ENCODE assay signal across 8 mouse cellular contexts in genomic region chr2:126932897-126933641, GRCm38 (mm10). TPM values are rescaled to one million over a fixed set of nuclear protein-coding genes. Genes with fewer than 3 reads are reported as not detected.
DNase-seq lines count a peak whose midpoint lies in the region; ATAC-seq and TF ChIP-seq lines count a peak whose summit lies in the region.

Gene Sppl2a (minus strand): TSS chr2:126933235.

- peak within 1 kb of the TSS; percentile 59 for H3K4me3 ChIP-seq in embryonic facial prominence, embryonic 14.5 days (ENCODE audit: low read depth, low read length)
- H3K4me3 ChIP-seq in heart, adult 2 months = peak within 1 kb of the TSS; percentile 75
- H3K4me3 ChIP-seq in limb, embryonic 13.5 days = peak within 1 kb of the TSS; percentile 62
- H3K4me3 ChIP-seq in midbrain, embryonic 16.5 days (ENCODE audit: low read depth, low read length) = peak within 1 kb of the TSS; percentile 62

- no peaks in the 10 kb centered on the region for H3K27me3 ChIP-seq in embryonic facial prominence, embryonic 14.5 days (replicated peaks; ENCODE audit: control insufficient read depth, insufficient read depth, low read length)
- no peaks in the 10 kb centered on the region for H3K27me3 ChIP-seq in heart, adult 2 months (ENCODE audit: control insufficient read depth, insufficient read depth, low read length)
- H3K27me3 ChIP-seq in limb, embryonic 13.5 days = no peaks in the 10 kb centered on the region
- H3K27me3 ChIP-seq in midbrain, embryonic 16.5 days (ENCODE audit: control insufficient read depth, insufficient read depth, low read depth, low read length) = no peaks in the 10 kb centered on the region

- peak within 1 kb of the TSS; percentile 76 for H3K4me2 ChIP-seq in embryonic facial prominence, embryonic 14.5 days (ENCODE audit: low read depth, low read length)
- H3K4me2 ChIP-seq in limb, embryonic 13.5 days (replicated peaks) = peak within 1 kb of the TSS; percentile 71
- H3K4me2 ChIP-seq in midbrain, embryonic 16.5 days (ENCODE audit: low read length) = peak within 1 kb of the TSS; percentile 90

- peak within 1 kb of the TSS; percentile 88 for H3K9ac ChIP-seq in embryonic facial prominence, embryonic 14.5 days (ENCODE audit: low read depth, low read length)
- H3K9ac ChIP-seq in heart, adult 2 months (ENCODE audit: low read depth, low read length) = peak within 1 kb of the TSS; percentile 78
- H3K9ac ChIP-seq in limb, embryonic 13.5 days = peak within 1 kb of the TSS; percentile 82
- peak within 1 kb of the TSS; percentile 92 for H3K9ac ChIP-seq in midbrain, embryonic 16.5 days (ENCODE audit: low read depth, low read length)

- H3K27ac ChIP-seq in embryonic facial prominence, embryonic 14.5 days (replicated peaks; ENCODE audit: low read depth, low read length) = peak within 1 kb of the TSS; percentile 99
- H3K27ac ChIP-seq in heart, adult 2 months = peak within 1 kb of the TSS; percentile 99
- H3K27ac ChIP-seq in limb, embryonic 13.5 days = peak within 1 kb of the TSS; percentile 98
- H3K27ac ChIP-seq in midbrain, embryonic 16.5 days (ENCODE audit: low read length) = peak within 1 kb of the TSS; percentile 91

- H3K36me3 ChIP-seq in embryonic facial prominence, embryonic 14.5 days (ENCODE audit: control insufficient read depth, insufficient read depth, low read length) = no peaks in the 10 kb centered on the region
- peaks cover 6% of the 10 kb centered on the region for H3K36me3 ChIP-seq in heart, adult 2 months (ENCODE audit: control insufficient read depth, insufficient read depth, low read length)
- H3K36me3 ChIP-seq in limb, embryonic 13.5 days = no peaks in the 10 kb centered on the region
- no peaks in the 10 kb centered on the region for H3K36me3 ChIP-seq in midbrain, embryonic 16.5 days (ENCODE audit: control insufficient read depth, insufficient read depth, low read length)

- no peaks in the 10 kb centered on the region for H3K9me3 ChIP-seq in embryonic facial prominence, embryonic 14.5 days (ENCODE audit: control insufficient read depth, low read length)
- no peaks in the 10 kb centered on the region for H3K9me3 ChIP-seq in limb, embryonic 13.5 days
- H3K9me3 ChIP-seq in midbrain, embryonic 16.5 days (replicated peaks; ENCODE audit: control insufficient read depth, low read length, poor library complexity, severe bottlenecking) = no peaks in the 10 kb centered on the region

- TF ChIP-seq CTCF in heart, adult 2 months (IDR thresholded peaks at IDR 0.05) = peak; percentile 45

- TF ChIP-seq POLR2A in heart, adult 2 months (IDR thresholded peaks at IDR 0.05; ENCODE audit: insufficient read depth, low read depth, low read length) = peak; percentile 95

- DNase-seq in 3T3-L1 (ENCODE audit: low read depth, low spot score) = peak; percentile 96
- DNase-seq in adrenal gland, postnatal 4 days (ENCODE audit: low spot score in 2 of 2) = peak; percentile 74 to 80
- peak; percentile 97 for DNase-seq in embryonic facial prominence, embryonic 14.5 days (ENCODE audit: low spot score)
- peak; percentile 92 to 94 for DNase-seq in heart, adult 2 months
- DNase-seq in kidney, adult 8-10 months = peak; percentile 90 to 93
- DNase-seq in spleen, postnatal 10 days (ENCODE audit: low spot score in 2 of 2) = peak; percentile 80 to 89

- H3K4me1 ChIP-seq in embryonic facial prominence, embryonic 14.5 days (ENCODE audit: control insufficient read depth, insufficient read depth, low read length) = peaks cover 11% of the 10 kb centered on the region; the same call in 1 of the 2 replicates
- peaks cover 2% of the 10 kb centered on the region; the same call in 1 of the 2 replicates for H3K4me1 ChIP-seq in heart, adult 2 months (ENCODE audit: control insufficient read depth, insufficient read depth, low read length)
- peaks cover 3% of the 10 kb centered on the region; the same call in 1 of the 2 replicates for H3K4me1 ChIP-seq in limb, embryonic 13.5 days
- H3K4me1 ChIP-seq in midbrain, embryonic 16.5 days (ENCODE audit: control insufficient read depth, insufficient read depth, low read length) = peaks cover 6% of the 10 kb centered on the region; the same call in 1 of the 2 replicates

- TF ChIP-seq EP300 in heart, adult 2 months (IDR thresholded peaks at IDR 0.05; ENCODE audit: insufficient read depth, low read depth, low read length) = peak; percentile 74

- no peaks in the 10 kb centered on the region for H3K79me2 ChIP-seq in heart, adult 2 months (replicated peaks; ENCODE audit: control insufficient read depth, insufficient read depth, low read length)

- intact Hi-C loops in heart, adult 2 months (cut with DNase I) = loop anchor here (1.0 to 10.0 kb wide), 6 partner anchors 18 to 272 kb away; partner anchors contain the start of genes 1810024B03Rik, Ap4e1, Snrnp200 and Trpm7

- peak; percentile 100 for ATAC-seq in embryonic facial prominence, embryonic 14.5 days (ENCODE audit: low read depth)
- peak; percentile 99 for ATAC-seq in limb, embryonic 13.5 days (ENCODE audit: low FRiP score, low read depth)
- ATAC-seq in midbrain, embryonic 16.5 days = peak; percentile 100

- under 1% methylated on average over 21 of the region's 35 CpGs for WGBS in embryonic facial prominence, embryonic 14.5 days
- WGBS in heart, adult 2 months = under 1% methylated on average over 35 of the region's 35 CpGs
- under 1% methylated on average over 34 of the region's 35 CpGs for WGBS in limb, embryonic 13.5 days
- WGBS in midbrain, embryonic 16.5 days = under 1% methylated on average over 29 of the region's 35 CpGs

RNA-seq across cellular contexts. Expression of gene Sppl2a, which starts in this region (rescaled TPM):
- 10 to 100 TPM; 58.6 to 62.7 TPM for total RNA-seq in adrenal gland, postnatal 4 days (2021)
- polyA plus RNA-seq in embryonic facial prominence, embryonic 14.5 days (2014; fragmentation: Nextera tagmentation; extraction: Ambion mirVana) = 64.5 and 71.9 TPM in 2 replicates
- total RNA-seq in heart, adult 2 months (2021) = 10 to 100 TPM; 51.5 to 56.4 TPM
- 17.4 and 37.5 TPM in 2 replicates for polyA plus RNA-seq in heart, adult 2 months (2012; rRNA removed)
- polyA plus RNA-seq in limb, embryonic 13.5 days (2015; fragmentation: Nextera tagmentation; extraction: Ambion mirVana) = 51.2 and 53.2 TPM in 2 replicates
- 33.3 and 35.7 TPM in 2 replicates for polyA plus RNA-seq in midbrain, embryonic 16.5 days (2015; fragmentation: Nextera tagmentation; extraction: Ambion mirVana)

Comparison
In these comparisons a context has a peak if more than half of its experiments do, and no peak if none do; other contexts are left out.
1. Peak in every context shown above with its lines: DNase-seq, ATAC-seq, H3K4me3 ChIP-seq and H3K27ac ChIP-seq.